Mouse (Mus musculus) embryonic fibroblast, embryonic 13.5 days (primary cell): ENCODE data around the gene Defb38. TPM values are rescaled to one million over a fixed set of nuclear protein-coding genes. Genes with fewer than 3 reads are reported as not detected.

Source experiments
- H3K27ac ChIP-seq: 2 replicates; pipeline ENCODE4 v1.5.1; 2012; ENCODE audit warnings: low read length, control low read depth, inconsistent platforms; ENCODE audit not compliant: insufficient read depth
- H3K4me1 ChIP-seq: 2 replicates; pipeline ENCODE4 v1.6.1; 2011; ENCODE audit warnings: low read length; ENCODE audit not compliant: control insufficient read depth, insufficient read depth
- H3K4me3 ChIP-seq: 2 replicates; pipeline ENCODE4 v1.5.1; 2011; ENCODE audit warnings: mild to moderate bottlenecking, control low read depth, low read length; ENCODE audit not compliant: insufficient read depth
- CTCF ChIP-seq: IDR thresholded peaks from 2 replicates; pipeline ENCODE4 v1.5.1; 2011; ENCODE audit warnings: mild to moderate bottlenecking, control low read depth, low read length, moderate library complexity, borderline replicate concordance; ENCODE audit not compliant: insufficient read depth
- POLR2A ChIP-seq: IDR thresholded peaks from 2 replicates; pipeline ENCODE4 v1.6.1; 2011; ENCODE audit warnings: low read depth, mild to moderate bottlenecking, control low read depth, low read length, moderate library complexity
- polyA plus RNA-seq: library from polyadenylated mRNA; stranded (reverse); fragments of >200 nt; gene quantifications from 2 replicates; pipeline ENCODE4 v1.2.4, GENCODE M21; 2011; ENCODE audit warnings: low read depth; ENCODE audit not compliant: missing spikeins, insufficient read length

Gene Defb38
- not detected in 2 replicates for polyA plus RNA-seq

DNA sequence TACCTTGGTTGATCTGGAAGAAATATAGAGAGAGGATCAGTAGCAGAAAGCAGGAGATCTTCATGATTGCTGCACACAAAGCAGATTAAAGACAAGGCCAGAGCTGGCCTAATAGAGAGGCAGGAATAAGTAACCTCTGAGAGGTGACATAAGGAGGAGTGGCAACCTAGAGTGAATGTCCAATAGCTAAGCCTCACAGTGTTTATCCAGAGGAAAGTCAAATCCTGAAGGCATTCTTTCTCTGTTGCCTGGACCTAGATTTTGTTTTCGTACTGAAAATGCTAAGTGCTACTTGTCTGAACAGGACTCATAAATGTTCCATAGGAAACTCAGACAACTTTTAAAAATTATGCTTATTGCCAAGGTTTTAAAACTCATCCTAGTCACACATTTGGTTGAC is at the start of gene Defb38:
Gene Defb38, minus strand, starts transcription at position 101 of the 400 bp plus-strand sequence.
- no peak within 1 kb of the TSS for H3K27ac ChIP-seq
- TF ChIP-seq POLR2A (no peak), CTCF (no peak)
- H3K4me3 ChIP-seq: no peak within 1 kb of the TSS
- no peaks in the 10 kb centered on the region for H3K4me1 ChIP-seq

DNA sequence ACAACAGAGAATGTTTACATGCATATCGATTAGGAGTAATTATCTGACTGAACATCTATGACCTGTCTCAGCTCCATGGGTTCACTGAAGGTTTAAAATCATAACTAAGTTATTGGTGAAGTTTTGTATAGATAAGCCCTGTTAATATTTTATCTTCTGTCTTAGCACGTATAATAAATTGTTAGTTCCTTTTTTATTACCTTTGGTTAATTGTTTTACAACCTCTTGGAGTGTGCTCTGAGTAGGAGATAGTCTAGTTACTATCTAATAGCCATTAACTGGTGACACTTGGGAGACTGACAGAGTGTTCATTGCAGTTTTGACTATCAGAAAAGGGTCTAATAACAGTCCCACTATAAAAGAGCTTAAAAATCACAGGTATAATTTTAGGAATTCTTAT is 39.6 kb upstream of the Defb38 start:
- H3K4me1 ChIP-seq: no peaks in the 10 kb centered on the region
- H3K27ac ChIP-seq: no peak overlapping the region
- H3K4me3 ChIP-seq: no peak overlapping the region
- no peak for TF ChIP-seq CTCF
- TF ChIP-seq POLR2A: no peak

DNA sequence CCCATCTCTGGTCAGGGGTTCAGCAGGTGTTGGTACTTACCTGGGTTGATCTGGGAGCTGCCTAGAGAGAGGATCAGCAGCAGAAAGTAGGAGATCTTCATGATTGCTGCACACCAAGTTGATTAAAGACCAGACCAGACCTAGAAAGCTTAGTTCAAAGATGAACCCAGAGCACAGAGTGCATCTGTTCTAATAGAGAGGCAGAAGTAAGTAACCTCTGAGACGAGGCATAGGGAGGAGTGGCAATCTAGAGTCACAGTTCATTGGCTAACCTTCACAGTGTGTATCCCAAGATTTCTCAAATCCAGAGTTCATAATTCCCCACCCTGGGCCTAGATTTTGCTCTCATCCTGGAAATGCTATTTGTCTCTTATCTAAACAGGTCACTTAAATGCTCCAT is 38.3 kb upstream of the Defb38 start, which contains the start of gene Defb39:
Gene Defb39, minus strand, starts transcription at position 101 of the 400 bp plus-strand sequence.
- no peak within 1 kb of the TSS for H3K27ac ChIP-seq
- H3K4me1 ChIP-seq: no peaks in the 10 kb centered on the region
- no peak within 1 kb of the TSS for H3K4me3 ChIP-seq
- no peak for TF ChIP-seq POLR2A
- TF ChIP-seq CTCF: no peak

DNA sequence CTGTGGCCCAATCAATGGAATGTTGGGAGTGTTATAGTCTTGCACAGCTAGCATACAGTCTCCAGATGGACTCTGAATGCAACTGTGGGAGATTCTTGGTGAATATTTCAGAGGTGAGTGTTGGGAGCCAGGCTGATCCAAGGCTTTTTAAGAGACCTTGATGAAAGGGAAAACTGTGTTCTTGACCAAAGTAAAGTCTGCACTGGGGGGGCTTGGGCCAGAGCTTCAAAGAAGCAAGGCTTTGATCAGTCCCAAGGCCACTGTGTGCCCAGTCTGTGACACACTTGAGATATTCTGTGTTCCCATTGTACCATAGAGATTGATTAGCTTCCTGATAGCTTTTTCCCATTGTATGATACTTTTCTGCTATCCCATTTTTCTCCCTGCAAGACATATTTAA is 36.5 kb upstream of the Defb38 start:
- Histone ChIP-seq H3K4me1 (no peaks in the 10 kb centered on the region), H3K27ac (no peak overlapping the region), H3K4me3 (no peak overlapping the region)
- TF ChIP-seq CTCF (no peak), POLR2A (no peak)

DNA sequence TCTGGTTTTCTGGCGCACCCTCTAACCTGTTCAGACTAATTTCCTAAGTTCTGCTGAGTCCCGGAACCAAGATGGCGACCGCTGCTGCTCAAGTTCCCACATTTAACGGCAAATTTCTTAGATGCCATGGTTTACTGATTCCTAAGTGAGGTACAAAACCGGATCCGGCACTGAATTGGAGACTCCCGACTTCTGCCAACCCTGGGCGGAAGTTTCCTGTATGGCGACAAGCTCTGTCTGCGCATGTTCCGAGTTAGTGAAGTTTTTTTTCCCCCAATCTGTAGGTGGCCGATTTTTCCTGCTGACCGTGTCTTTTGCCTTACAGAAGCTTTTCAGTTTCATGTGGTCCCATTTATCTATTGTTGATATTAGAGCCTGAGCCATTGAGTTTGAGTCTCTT is 18.9 kb upstream of the Defb38 start:
- no peak overlapping the region for H3K4me3 ChIP-seq
- H3K4me1 ChIP-seq: no peaks in the 10 kb centered on the region
- H3K27ac ChIP-seq: no peak overlapping the region
- no peak for TF ChIP-seq CTCF
- TF ChIP-seq POLR2A: no peak

Other genes starting within 250 kb of the Defb38 start
- gene Defb40, start 48.3 kb downstream of the Defb38 start, polyA plus RNA-seq: not detected in 2 replicates
- not detected in 2 replicates for gene Defb37, start 35.5 kb downstream of the Defb38 start, polyA plus RNA-seq
- not detected in 2 replicates for gene Defb39, start 38.2 kb upstream of the Defb38 start, polyA plus RNA-seq
- not detected in 2 replicates for gene Defb12, start 88.3 kb upstream of the Defb38 start, polyA plus RNA-seq
- gene Defb34, start 97.2 kb upstream of the Defb38 start, polyA plus RNA-seq: not detected in 2 replicates
- not detected in 2 replicates for gene Gm45826, start 114.2 kb upstream of the Defb38 start, polyA plus RNA-seq
- not detected in 2 replicates for gene Defb14, start 167.8 kb upstream of the Defb38 start, polyA plus RNA-seq
- gene Defb4, start 172.1 kb upstream of the Defb38 start, polyA plus RNA-seq: not detected in 2 replicates
- gene Defb6, start 198.9 kb upstream of the Defb38 start, polyA plus RNA-seq: not detected in 2 replicates
- not detected in 2 replicates for gene Defb46, start 213.3 kb upstream of the Defb38 start, polyA plus RNA-seq
- not detected in 2 replicates for gene Defb5, start 221.0 kb upstream of the Defb38 start, polyA plus RNA-seq